Mouse (Mus musculus) left cerebral cortex, postnatal 14 days (tissue): Measurements from ENCODE around the gene Nek11. TPM values are rescaled to one million over a fixed set of nuclear protein-coding genes. Genes with fewer than 3 reads are reported as not detected.
"Not testable (repeated sequence)": the region's sequence is repeated elsewhere in the genome, so short reads cannot be mapped to it uniquely, and the experiment has no call there.

Source experiments
- DNase-seq, 2 experiments: peaks; one replicate each; pipeline ENCODE4 v3.0.0; 2021 to 2022; ENCODE audit warnings: low spot score in 2 of 2, mixed read lengths in 1 of 2
- intact Hi-C: fragments of 180-260 bp; cut with DNase I; formaldehyde crosslinking; loops from one replicate; pipeline ENCODE4 v1.15.1; 2025
- total RNA-seq, 2 experiments: library from RNA; stranded (reverse); gene quantifications; 2 replicates each; pipeline ENCODE4 v1.2.3; 2021

Gene Nek11
- total RNA-seq, 2 experiments from 2014 or later: 1.4 to 1.5 TPM

DNA sequence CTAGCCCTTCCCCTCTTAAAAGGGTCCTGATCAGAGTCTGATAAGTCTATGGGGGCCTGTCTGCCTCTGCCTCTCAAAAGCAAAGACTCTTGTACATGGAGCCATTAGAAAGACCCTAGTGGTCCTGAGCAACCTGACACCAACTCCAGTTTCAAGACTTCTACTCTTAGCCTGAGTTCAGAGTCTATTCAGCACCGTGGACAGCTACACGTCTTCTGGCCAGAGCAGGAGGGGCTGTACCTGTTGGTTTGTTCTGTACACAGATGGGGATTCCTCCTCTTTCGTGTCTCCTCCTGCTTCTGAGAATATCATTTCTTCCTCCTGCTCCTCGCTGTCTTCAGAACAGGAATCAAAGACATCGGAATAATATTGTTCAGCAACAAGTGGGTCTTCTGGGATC is 151.3 kb downstream of the Nek11 start:
- DNase-seq: no peak
- intact Hi-C loops: no loop called here

DNA sequence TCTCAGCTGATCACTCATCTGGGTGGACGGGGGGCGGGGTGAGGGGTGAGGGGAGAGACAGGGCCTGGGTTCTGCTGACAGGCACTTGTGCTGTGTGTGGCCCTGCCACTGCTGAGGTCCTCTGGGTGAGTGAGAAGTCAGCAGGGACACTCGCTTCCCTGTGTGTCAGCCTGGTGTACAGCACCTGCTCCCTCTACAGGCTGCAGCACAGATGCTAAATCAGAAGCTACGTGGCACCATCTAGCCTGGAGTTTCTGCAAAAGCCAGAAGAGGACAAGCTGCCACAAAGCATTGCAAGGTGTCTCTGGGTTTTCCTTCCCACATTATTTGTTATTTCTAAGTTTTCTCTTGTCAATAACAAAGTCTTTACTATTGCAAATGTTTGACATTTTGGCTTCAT is 180.9 kb downstream of the Nek11 start:
- DNase-seq: peak; percentile 14 to 34
- intact Hi-C loops: no loop called here

GRCm38 (mm10) chr9:105200305-105200704 is 195.0 kb downstream of the Nek11 start:
- DNase-seq: no peak
- intact Hi-C loops: no loop called here

- intact Hi-C loops: no loop called here
- DNase-seq: peak in 1 of 2 experiments; percentile 2
Measured at GRCm38 (mm10) chr9:105186725-105187124, 208.6 kb downstream of the Nek11 start.

DNA sequence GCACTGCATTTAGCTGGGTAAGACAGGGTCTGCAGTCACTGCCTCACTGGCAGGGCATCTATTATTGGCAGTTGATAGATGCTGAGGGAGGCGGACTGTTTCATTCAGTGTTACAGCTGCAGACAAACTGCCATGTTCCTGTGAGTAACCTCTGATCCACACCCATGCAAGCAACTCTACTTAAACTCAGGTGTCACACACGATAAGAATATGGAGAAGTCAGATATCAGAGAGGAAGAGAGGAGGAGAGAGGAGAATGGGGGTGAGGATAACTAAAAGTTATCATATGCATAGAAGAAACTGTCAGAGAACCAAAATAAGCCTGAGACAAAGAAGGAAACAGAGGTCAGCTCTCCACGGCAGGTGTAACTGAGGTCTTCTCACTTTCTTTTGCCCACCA is 212.9 kb downstream of the Nek11 start:
- DNase-seq: no peak
- intact Hi-C loops: no loop called here

DNA sequence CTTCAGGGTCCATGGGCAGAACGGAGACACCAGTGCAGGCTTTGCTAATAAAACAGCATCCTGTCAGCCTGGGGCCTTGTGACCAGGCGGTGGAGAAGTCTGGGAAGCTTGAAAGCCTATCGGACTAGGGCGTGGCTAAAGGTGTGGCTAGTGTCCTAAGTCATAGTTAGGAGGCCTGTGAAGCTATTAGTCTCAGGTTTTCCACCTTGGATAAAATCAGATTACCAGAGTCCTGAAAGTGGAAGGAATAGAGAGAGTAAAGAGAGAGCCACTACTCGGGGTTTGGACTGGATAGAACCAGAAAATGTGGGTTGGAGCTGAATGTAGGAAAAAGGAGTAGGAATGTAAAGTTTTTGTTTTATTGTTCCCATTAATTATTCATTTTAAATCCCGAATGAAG is 250.3 kb downstream of the Nek11 start, which contains the start of gene 1700080E11Rik:
Gene 1700080E11Rik (minus strand): TSS at position 101 of the 400 bp plus-strand sequence.
- DNase-seq: no peak
- intact Hi-C loops: no loop called here

- intact Hi-C loops: no loop called here
- no peak for DNase-seq
Measured at GRCm38 (mm10) chr9:105139204-105139603, 256.1 kb downstream of the Nek11 start.

DNA sequence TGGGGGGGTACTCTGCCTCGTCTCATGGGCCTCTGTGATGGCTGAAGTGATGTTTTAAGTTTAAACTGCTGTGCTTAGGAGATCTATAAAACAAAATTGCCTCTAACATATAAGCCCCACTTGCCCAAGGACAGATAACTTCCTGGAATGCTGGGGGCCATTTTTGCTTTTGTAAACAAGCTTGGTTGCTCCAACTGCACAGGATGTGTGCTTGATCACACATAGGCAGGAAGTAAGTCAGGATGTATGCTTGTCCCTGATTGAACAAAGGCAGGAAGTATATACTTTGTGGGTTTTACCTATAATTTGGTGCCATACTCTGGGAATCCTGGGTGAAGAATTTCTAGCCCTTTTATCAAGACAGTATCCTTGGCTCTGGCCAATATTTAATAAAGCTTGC is 258.9 kb downstream of the Nek11 start:
- no peak for DNase-seq
- intact Hi-C loops: no loop called here

DNA sequence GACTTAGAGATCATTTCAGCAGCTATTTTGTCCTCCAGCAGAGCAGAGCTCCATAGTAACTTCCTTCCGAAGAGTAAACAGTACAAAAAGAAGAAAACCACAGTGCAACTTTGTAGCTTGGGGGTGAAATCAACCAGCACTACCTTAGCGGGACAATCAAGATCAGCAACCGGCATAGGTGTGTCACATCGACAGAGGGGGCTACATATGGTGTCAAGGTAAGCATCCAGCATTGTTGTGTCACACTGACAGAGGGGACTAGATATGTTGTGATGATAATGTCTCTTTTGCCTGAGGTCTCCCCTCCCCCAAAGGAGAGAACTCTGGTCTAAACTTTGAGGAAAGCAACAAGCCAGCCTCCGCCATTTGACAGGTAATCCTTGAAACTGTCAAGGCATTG is 260.8 kb downstream of the Nek11 start:
- intact Hi-C loops: no loop called here

DNA sequence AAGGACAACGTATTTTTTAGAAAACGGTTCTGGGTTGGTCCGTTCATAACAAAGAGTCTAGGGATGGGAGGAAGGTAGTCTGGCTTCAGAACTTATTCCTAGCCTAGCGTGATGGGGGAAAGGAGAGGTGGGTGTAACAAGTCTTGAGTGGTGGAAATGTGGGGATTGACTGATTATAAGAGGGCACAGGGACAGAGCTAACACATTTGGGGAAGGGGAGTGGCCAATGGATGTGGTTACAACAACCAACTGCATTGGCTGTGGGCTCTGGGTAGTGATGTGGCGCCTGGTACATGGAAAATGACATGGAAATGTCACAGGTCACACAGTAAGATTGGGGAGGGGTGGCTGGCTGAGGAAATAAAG is 263.3 kb downstream of the Nek11 start:
- intact Hi-C loops: no loop called here
- DNase-seq: no peak

More for the DNA sequence above, 260.8 kb downstream of the Nek11 start:
- DNase-seq: no peak

DNA sequence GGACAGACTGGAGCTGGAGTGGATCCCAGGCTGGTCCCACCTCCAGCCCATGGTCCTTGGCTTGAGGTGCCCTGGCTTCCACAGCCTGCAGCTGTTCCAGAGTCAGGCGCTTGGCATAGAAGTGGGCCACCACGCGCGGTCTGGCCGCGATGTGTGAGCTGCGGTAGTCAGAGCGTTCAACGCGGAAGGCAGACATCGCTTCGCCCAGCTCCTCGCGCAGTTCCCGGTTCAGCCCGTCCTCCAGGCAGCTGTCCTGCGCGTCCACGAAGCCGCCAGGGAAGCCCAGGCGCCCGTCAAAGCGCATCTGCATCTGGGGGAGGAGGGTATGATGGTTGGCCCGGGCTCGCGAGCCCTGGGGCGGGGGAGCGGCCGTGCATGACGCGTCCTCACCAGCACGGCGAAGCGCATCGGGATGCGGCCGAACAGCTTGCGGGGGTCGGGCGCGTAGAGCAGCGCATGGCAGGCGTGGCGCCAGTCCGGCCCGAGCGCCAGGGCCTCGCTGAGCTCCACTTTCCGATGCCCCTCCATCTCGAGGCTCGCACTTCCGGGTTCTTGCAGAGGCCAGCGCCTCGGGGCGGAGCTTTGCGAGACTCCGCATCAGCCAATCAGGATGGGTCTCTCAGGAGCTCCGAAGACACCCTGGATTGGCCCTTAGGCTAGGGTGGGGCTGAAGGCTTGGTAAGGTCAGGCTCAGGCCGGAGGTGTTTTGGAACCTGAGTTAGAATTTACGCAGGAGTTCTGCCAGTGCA is 263.9 kb downstream of the Nek11 start, which contains the start of gene Nudt16:
Gene Nudt16 (minus strand): TSS at position 572 of the 749 bp plus-strand sequence.
- intact Hi-C loops: no loop called here
- DNase-seq: peak; percentile 84 to 88

DNA sequence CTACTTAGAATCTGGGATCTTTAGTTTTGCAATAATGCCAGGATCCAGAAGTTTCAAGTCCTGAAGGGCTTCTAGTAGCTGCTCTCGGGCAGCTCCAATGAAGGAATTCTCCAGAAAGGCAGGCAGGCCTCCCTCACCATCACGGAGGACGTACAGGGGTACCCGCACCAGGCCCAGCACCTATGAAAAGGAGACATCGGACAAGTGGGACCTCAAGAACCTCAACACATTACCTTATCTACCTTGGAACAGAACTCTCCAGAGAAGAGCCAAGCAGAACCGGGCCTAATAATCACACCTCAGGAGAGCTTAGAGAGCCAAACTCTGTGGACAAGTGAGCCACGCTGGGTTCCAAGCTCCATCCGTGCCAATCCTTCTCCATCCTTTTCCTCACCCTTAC is 265.0 kb downstream of the Nek11 start:
- intact Hi-C loops: no loop called here
- no peak for DNase-seq

- intact Hi-C loops, DNase-seq: not testable (repeated sequence)
Measured at GRCm38 (mm10) chr9:105125206-105125605, 270.1 kb downstream of the Nek11 start.

Other genes with a start within 250 kb of the Nek11 start
- 10 to 100 TPM in 1 of 2 experiments, 1 to 10 TPM in 1; 9.5 to 10.8 TPM for gene Aste1, start 132 bp downstream of the Nek11 start, total RNA-seq
- 100 to 1,000 TPM; 233 to 249 TPM for gene Atp2c1, start 131.8 kb upstream of the Nek11 start, total RNA-seq
- 10 to 100 TPM; 39.2 to 41.8 TPM for gene Pik3r4, start 247.5 kb upstream of the Nek11 start, total RNA-seq